In the genomic region with DNA sequence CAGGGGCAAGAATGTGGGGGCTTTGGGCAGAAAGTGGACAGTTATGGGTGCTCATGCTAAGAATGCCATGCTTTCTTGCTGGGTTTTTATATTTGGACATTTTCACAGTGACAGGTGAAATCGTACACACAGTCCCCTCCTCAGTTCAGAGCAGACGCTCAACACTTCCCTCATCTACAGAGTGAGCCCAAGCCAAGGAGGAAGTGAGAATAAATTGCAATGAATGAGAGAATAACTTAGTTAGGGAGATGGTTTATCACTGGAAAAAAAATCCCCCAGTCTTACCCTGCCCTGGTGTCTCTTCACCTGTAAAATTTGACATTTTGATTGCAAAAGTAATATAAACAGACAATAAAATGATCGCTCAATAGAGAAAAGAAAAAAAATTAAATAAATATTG, we compare ENCODE assay signal across 14 mouse cellular contexts.
"Had no signal": no experiment of that assay in that cellular context is flagged by ENCODE, and none has a peak within 500 bp of the region (broad histone marks: within the 10 kb centered on the region; RNA-seq: fewer than 3 reads in every experiment).

No protein-coding gene starts in this region.

- H3K27ac ChIP-seq: kidney, embryonic 15.5 days; limb, embryonic 13.5 days; liver, embryonic 14.5 days; midbrain, embryonic 10.5 days; neural tube, embryonic 12.5 days; stomach, embryonic 15.5 days had no signal

- H3K4me1 ChIP-seq: limb, embryonic 13.5 days; midbrain, embryonic 10.5 days; neural tube, embryonic 12.5 days; stomach, embryonic 15.5 days had no signal

- H3K4me2 ChIP-seq: kidney, embryonic 15.5 days; limb, embryonic 13.5 days; neural tube, embryonic 12.5 days; stomach, embryonic 15.5 days had no signal

- H3K9me3 ChIP-seq: kidney, embryonic 15.5 days; limb, embryonic 13.5 days; midbrain, embryonic 10.5 days; neural tube, embryonic 12.5 days; stomach, embryonic 15.5 days had no signal

- H3K27me3 ChIP-seq: limb, embryonic 13.5 days; neural tube, embryonic 12.5 days; stomach, embryonic 15.5 days had no signal

- H3K36me3 ChIP-seq: kidney, embryonic 15.5 days; limb, embryonic 13.5 days; midbrain, embryonic 10.5 days; neural tube, embryonic 12.5 days; stomach, embryonic 15.5 days had no signal

- DNase-seq: kidney, adult 2 months; kidney, postnatal 14 days; left cerebral cortex, postnatal 4 days; lung, adult 18-20 months; midbrain, embryonic 14.5 days; right cerebral cortex, postnatal 14 days; thymus, adult 2 months; thymus, postnatal 4 days had no signal

- H3K4me3 ChIP-seq: kidney, embryonic 15.5 days; limb, embryonic 13.5 days; midbrain, embryonic 10.5 days; neural tube, embryonic 12.5 days; stomach, embryonic 15.5 days had no signal

- H3K9ac ChIP-seq: kidney, embryonic 15.5 days; limb, embryonic 13.5 days; liver, embryonic 14.5 days; neural tube, embryonic 12.5 days; stomach, embryonic 15.5 days had no signal
